Mouse (Mus musculus) heart, postnatal 0 days (tissue): ENCODE data around the gene Agap2. TPM values are rescaled to one million over a fixed set of nuclear protein-coding genes. Genes with fewer than 3 reads are reported as not detected.
A peak's percentile ranks its signal among the peaks of the same experiment; 100 is the strongest.

Experiments
- ATAC-seq: fragments of 200-750 bp; cut with Nextera tagmentation; 2 replicates; pipeline ENCODE4 v1.8.0; 2017; ENCODE audit warnings: low read depth, moderate number of reproducible peaks, moderate library complexity; ENCODE audit not compliant: insufficient read depth
- DNase-seq: peaks from one replicate; pipeline ENCODE4 v3.0.0-alpha.2; 2016; ENCODE audit warnings: low spot score
- H3K27ac ChIP-seq: fragments of 300-500 bp; sonication (generic); 2 replicates; pipeline ENCODE4 v1.5.1; 2014; ENCODE audit warnings: low read depth, mild to moderate bottlenecking
- H3K27me3 ChIP-seq: fragments of 300-500 bp; sonication (generic); 2 replicates; pipeline ENCODE4 v1.6.1; 2014; ENCODE audit warnings: low read length, mixed read lengths; ENCODE audit not compliant: control insufficient read depth, insufficient read depth
- H3K36me3 ChIP-seq: fragments of 300-500 bp; sonication (generic); replicated peaks from 2 replicates; pipeline ENCODE4 v1.6.1; 2014; ENCODE audit warnings: low read length, mixed read lengths; ENCODE audit not compliant: control insufficient read depth, insufficient read depth
- H3K4me1 ChIP-seq: fragments of 300-500 bp; sonication (generic); 2 replicates; pipeline ENCODE4 v1.6.1; 2014; ENCODE audit warnings: antibody characterized with exemption; ENCODE audit not compliant: control insufficient read depth, insufficient read depth
- H3K4me2 ChIP-seq: fragments of 300-500 bp; sonication (generic); 2 replicates; pipeline ENCODE4 v1.6.1; 2014; ENCODE audit warnings: low read depth, mild to moderate bottlenecking, low read length, moderate library complexity
- H3K4me3 ChIP-seq: fragments of 300-500 bp; sonication (generic); 2 replicates; pipeline ENCODE4 v1.5.1; 2014; ENCODE audit warnings: low read depth, low read length
- H3K9ac ChIP-seq: fragments of 300-500 bp; sonication (generic); replicated peaks from 2 replicates; pipeline ENCODE4 v1.6.1; 2014; ENCODE audit warnings: low read depth, low read length, mixed read lengths
- H3K9me3 ChIP-seq: fragments of 300-500 bp; sonication (generic); replicated peaks from 2 replicates; pipeline ENCODE4 v1.6.1; 2016; ENCODE audit warnings: low read length; ENCODE audit not compliant: control insufficient read depth
- CTCF ChIP-seq: IDR thresholded peaks from 2 replicates; pipeline ENCODE4 v1.5.1; 2016; ENCODE audit warnings: antibody characterized with exemption, control low read depth, low read depth
- EP300 ChIP-seq: IDR thresholded peaks from 2 replicates; pipeline ENCODE4 v1.6.1; 2016; ENCODE audit warnings: antibody characterized with exemption, low read depth
- WGBS: fragments of 180-500 bp; shearing (Covaris S2); extraction: QIAGEN DNeasy Blood & Tissue Kit; methylation state at CpG from one replicate; pipeline ENCODE4 v1.1.7; 2014; 5-methylcytosine and 5-hydroxymethylcytosine counted together
- polyA plus RNA-seq: library from polyadenylated mRNA; unstranded; fragments of >200 nt; fragmentation: Nextera tagmentation; extraction: Ambion mirVana; gene quantifications from 2 replicates; pipeline ENCODE4 v1.2.1, GENCODE M21; 2015
- total RNA-seq: library from RNA; depleted of rRNA; stranded (reverse); fragments of >200 nt; gene quantifications from 2 replicates; pipeline ENCODE4 v1.2.3, GENCODE M21; 2014; ENCODE audit warnings: low replicate concordance

Gene Agap2
- total and polyA plus RNA-seq, 2 experiments from 2014 or later, result 0.15 to 1.7 TPM

DNA sequence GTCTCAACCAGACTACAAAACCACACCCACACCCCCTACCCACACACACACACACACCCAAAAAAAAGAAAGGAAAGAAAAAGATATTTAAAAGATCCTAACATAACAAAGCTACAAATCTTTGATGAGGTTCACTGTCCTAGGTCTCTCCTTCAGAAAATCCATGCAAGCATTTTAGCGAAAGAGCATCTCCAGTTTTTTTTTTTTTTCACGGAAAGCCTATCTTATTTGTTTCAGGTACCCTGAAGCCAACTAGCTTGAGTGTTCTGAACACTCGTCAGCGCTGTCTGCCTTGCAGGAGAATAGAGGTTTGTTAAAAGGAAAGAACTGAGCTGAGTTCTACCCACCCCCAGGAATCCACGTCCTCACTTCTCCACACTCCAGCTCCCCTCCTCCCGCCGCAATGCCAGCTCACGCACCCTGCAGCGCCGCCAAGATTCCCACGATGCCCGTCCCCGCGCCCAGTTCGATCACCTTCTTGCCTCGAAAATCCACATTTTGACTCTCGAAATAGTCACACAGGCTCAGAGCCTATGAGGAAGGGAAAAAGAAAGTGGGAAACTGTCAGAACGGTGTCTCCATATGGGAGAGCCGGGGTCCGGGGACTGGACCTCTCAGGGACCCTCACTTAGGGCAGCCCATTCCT is 34.4 kb upstream of the Agap2 start:
- Histone ChIP-seq H3K4me1 (peaks cover 11% of the 10 kb centered on the region; the same call in 1 of the 2 replicates), H3K36me3 (peaks cover 7% of the 10 kb centered on the region; the same call in 1 of the 2 replicates), H3K9ac (peak overlapping the region; percentile 49), H3K27ac (no peak overlapping the region), H3K27me3 (peaks cover 10% of the 10 kb centered on the region; the same call in 1 of the 2 replicates), H3K9me3 (no peaks in the 10 kb centered on the region), H3K4me3 (peak overlapping the region; percentile 79), H3K4me2 (peak overlapping the region; percentile 96)
- WGBS, result 1% methylated on average over 20 of the region's 20 CpGs
- TF ChIP-seq EP300 (no peak), CTCF (no peak)
- ATAC-seq (no peak), DNase-seq (no peak)

DNA sequence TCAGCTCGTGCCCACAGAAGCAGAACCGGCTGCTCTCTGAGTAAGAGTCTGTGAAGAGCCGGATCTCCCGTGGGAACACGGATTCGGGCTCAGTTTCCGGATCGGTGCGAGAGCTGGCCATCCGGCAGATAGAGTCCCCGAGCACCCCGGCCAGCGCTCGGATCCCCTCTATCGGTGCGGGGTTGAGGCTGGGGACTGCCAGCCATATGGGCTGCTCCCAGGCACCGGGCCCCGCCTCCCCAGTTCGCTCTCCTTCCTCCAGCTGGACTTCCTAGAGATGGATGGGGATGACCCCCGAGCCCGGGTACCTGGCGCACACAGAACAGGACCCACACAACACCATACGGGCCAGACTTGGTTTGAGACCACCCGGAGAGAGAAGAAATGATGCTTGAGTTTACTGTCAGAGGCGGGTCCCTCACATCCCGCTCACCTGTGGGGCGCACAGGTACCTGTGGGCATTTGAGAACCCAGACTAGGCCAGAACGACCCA is 33.8 kb upstream of the Agap2 start, which contains the start of the genes Mettl1 and Eef1akmt3:
TSS of gene Mettl1 (plus strand) at position 141 of the 493 bp plus-strand sequence.
TSS of gene Eef1akmt3 (minus strand) at position 240 of the 493 bp plus-strand sequence.
- Histone ChIP-seq H3K36me3 (peaks cover 7% of the 10 kb centered on the region; the same call in 1 of the 2 replicates), H3K27ac (0 out of 2 replicates have a peak within 1 kb of the TSS, but pooled peaks have one; percentile 49), H3K4me2 (peak within 1 kb of the TSS; percentile 96), H3K4me3 (peak within 1 kb of the TSS; percentile 79), H3K9ac (peak within 1 kb of the TSS; percentile 49), H3K27me3 (peaks cover 10% of the 10 kb centered on the region; the same call in 1 of the 2 replicates), H3K4me1 (peaks cover 11% of the 10 kb centered on the region; the same call in 1 of the 2 replicates), H3K9me3 (no peaks in the 10 kb centered on the region)
- TF ChIP-seq EP300, result no peak
- ATAC-seq (peak; percentile 39; the same call in 1 of the 2 replicates), DNase-seq (no peak)
- WGBS, result under 1% methylated on average over 28 of the region's 28 CpGs

DNA sequence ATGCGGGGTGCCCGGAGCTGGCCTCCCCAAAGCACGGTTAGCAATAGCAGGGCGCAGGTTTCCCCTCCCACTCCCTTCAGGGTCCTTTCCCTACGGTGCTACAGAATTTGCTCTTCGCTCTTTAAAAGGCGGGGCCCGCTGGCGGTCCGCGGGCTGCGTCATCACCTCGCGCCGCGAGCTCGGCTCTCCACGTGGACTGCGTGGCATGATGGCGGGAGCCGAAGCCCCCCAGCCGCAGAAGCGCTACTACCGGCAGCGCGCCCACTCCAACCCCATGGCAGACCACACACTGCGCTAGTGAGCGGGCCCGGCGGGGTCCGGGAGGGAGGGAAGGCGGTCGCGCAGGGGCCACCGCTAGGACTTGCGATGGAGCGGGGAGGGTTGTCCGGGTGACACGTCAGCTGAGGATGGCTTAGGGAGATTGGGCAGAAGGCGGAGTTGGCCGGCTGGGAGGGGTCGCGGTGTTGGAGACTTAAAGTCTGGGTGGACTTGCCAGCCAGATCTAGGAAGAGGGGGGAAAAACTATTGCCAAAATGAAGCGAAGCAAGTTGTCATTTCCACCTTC is 33.2 kb upstream of the Agap2 start:
- Histone ChIP-seq H3K27me3 (peaks cover 10% of the 10 kb centered on the region; the same call in 1 of the 2 replicates), H3K9ac (peak overlapping the region; percentile 49), H3K4me3 (peak overlapping the region; percentile 79), H3K9me3 (no peaks in the 10 kb centered on the region), H3K4me2 (peak overlapping the region; percentile 96), H3K36me3 (peaks cover 7% of the 10 kb centered on the region; the same call in 1 of the 2 replicates), H3K27ac (0 out of 2 replicates have a peak overlapping the region, but pooled peaks have one; percentile 49), H3K4me1 (peaks cover 11% of the 10 kb centered on the region; the same call in 1 of the 2 replicates)
- peak; percentile 89 for ATAC-seq
- TF ChIP-seq EP300 (no peak), CTCF (no peak)
- DNase-seq, result peak; percentile 76
- under 1% methylated on average over 44 of the region's 44 CpGs for WGBS

DNA sequence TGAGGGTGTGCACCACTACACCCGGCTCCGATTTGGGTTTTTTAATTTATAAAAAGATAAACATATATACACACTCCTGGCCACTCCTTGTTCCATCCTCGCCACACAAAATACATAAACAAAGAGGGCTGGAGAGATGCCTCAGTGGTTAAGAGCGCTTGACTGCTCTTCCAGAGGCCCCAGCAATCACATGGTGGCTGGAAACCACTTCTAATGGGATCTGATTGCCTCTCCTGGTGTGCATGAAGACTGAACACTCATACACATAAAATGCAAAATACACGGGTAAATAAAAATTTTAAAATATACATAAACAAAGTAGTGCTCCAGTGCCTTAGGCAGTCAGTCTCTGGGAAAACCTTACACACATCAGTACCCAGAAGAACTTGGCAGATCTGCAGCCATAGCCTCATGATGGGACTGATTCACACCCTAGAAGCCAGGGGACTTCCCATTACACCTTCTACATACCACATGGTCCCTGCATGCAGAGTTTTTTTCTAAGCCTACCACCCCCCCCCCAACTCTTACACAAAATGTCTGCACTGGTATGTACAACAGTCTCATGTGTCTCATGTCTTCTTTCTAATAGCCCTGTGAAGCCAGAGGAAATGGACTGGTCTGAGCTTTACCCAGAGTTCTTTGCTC is 32.5 kb upstream of the Agap2 start:
- 17% methylated on average over 5 of the region's 5 CpGs for WGBS

DNA sequence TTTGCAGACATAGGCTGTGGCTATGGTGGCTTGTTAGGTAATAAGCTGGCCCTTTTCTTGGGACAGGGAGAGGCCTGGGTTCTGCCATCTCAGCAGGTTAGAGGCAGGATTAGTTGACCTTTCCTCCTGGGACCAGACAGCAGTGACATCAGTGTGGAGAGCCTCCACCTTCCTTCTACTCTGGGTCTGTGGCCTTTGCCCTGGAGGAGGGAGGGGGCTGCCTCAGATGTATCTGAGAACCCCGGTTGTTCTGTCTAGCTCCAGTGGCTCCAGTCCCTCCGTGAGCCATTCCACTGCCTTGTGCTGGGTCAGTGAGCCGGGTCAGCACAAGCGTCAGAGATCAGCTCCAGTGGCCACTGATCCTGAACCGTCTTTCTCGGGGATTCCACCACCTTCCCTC is 31.9 kb upstream of the Agap2 start:
- 89% methylated on average over 6 of the region's 6 CpGs for WGBS
- no peak overlapping the region for H3K9ac ChIP-seq
- H3K4me1 ChIP-seq, result peaks cover 11% of the 10 kb centered on the region; the same call in 1 of the 2 replicates
- H3K27ac ChIP-seq, result no peak overlapping the region
- no peak for ATAC-seq
- no peak for DNase-seq
- peaks cover 7% of the 10 kb centered on the region; the same call in 1 of the 2 replicates for H3K36me3 ChIP-seq
- no peak for TF ChIP-seq CTCF
- no peak for TF ChIP-seq EP300
- H3K9me3 ChIP-seq, result no peaks in the 10 kb centered on the region
- H3K4me3 ChIP-seq, result no peak overlapping the region
- H3K4me2 ChIP-seq, result no peak overlapping the region
- peaks cover 16% of the 10 kb centered on the region for H3K27me3 ChIP-seq

More for the DNA sequence above, 32.5 kb upstream of the Agap2 start:
- Histone ChIP-seq H3K4me1 (peaks cover 11% of the 10 kb centered on the region; the same call in 1 of the 2 replicates), H3K4me2 (peak overlapping the region; percentile 96), H3K9ac (peak overlapping the region; percentile 49; the same call in 1 of the 2 replicates), H3K36me3 (peaks cover 7% of the 10 kb centered on the region; the same call in 1 of the 2 replicates), H3K4me3 (peak overlapping the region; percentile 79), H3K27ac (0 out of 2 replicates have a peak overlapping the region, but pooled peaks have one; percentile 49), H3K9me3 (no peaks in the 10 kb centered on the region), H3K27me3 (peaks cover 10% of the 10 kb centered on the region)
- ATAC-seq, result no peak
- TF ChIP-seq EP300, result no peak
- TF ChIP-seq CTCF, result no peak
- DNase-seq, result no peak
